Mouse (Mus musculus) neutrophil, adult 83 days (primary cell): ENCODE data around the gene Msh3. TPM values are rescaled to one million over a fixed set of nuclear protein-coding genes. Genes with fewer than 3 reads are reported as not detected.

Experiments
- total RNA-seq, 2 experiments: library from RNA; stranded (reverse); gene quantifications; one replicate each; pipeline ENCODE4 v1.2.4; 2023

Gene Msh3
- 10 to 100 TPM; 16.2 to 16.5 TPM for total RNA-seq

DNA sequence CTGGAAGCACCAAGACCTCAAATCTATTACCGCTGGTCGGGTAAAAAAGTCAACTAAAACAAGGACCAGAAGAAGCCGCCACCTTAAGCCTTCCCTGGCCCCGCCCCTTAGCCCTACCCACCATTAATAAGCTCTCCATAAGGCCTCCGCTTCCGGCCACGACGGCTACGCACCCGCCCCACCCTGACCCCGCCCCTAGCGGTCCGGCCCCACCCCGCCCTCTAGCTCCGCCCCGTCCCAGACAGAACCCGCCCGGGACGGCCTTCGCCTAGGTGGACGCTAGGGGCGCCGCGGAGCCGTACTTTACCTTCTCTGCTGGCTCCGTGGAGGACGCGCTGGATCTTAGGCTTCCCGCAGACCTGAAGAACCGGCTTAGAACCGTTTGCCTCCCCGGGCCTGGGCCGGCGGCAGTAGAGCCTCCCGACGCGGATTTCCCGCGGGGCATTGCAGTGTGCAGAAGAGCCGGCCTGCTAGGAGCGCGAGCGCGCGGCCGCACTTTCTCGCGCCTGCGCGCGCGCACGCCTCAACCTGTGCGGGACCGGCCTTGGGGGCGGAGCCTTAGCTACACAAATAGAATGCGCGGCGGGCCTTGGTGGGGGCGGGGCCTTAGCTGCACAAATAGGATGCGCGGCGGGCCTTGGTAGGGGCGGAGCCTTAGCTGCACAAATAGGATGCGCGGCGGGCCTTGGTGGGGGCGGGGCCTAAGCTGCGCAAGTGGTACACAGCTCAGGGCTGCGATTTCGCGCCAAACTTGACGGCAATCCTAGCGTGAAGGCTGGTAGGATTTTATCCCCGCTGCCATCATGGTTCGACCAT is at the start of gene Msh3, which contains the start of gene Dhfr:
Gene Msh3 (minus strand): TSS at position 548 of the 816 bp plus-strand sequence.
Gene Dhfr (plus strand): TSS at position 271 of the 816 bp plus-strand sequence.

DNA sequence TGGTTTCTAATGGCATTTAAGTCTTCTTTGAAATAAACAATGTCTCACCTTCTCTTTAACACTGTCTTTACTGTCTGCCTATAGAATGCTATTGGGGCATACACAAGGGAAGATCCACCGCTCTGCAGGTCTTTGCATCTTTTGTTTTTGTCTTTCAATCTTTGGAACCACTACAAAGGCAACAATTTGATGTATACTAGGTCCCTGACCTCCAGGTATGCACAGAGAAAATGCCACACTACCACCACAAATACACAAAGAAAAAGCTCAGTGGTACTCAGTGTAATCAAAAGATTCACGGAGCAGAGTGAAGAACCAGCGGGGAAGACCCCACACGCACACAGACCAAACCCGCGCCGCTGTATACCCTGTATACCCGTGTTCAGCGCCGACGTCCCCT is 49.1 kb downstream of the Msh3 start, which contains the start of gene Gm20379:
Gene Gm20379 (plus strand): TSS at position 301 of the 400 bp plus-strand sequence.

Other genes with a start within 250 kb of the Msh3 start
- 1 to 10 TPM; 1.3 to 3.7 TPM for gene Rasgrf2, start 223.3 kb downstream of the Msh3 start, total RNA-seq
- not detected for gene Gm20379, start 49.0 kb downstream of the Msh3 start, total RNA-seq
- 1 to 10 TPM; 4.4 TPM for gene Dhfr, start 277 bp downstream of the Msh3 start, total RNA-seq
- gene Ankrd34b, start 70.9 kb upstream of the Msh3 start, total RNA-seq, result not detected
- 1 to 10 TPM; 3.4 to 3.8 TPM for gene Fam151b, start 129.0 kb upstream of the Msh3 start, total RNA-seq
- 10 to 100 TPM; 15.0 to 16.1 TPM for gene Zfyve16, start 175.9 kb upstream of the Msh3 start, total RNA-seq
- gene Spz1, start 221.2 kb upstream of the Msh3 start, total RNA-seq, result not detected